Mouse (Mus musculus): ENCODE data around the gene Pbrm1.

The Pbrm1 gene

GRCm38 (mm10) chr14:31079313-31080028, 60.5 kb downstream of the Pbrm1 start:
- no peak for DNase-seq (ENCODE audit: low spot score)

- no peak for DNase-seq (ENCODE audit: low spot score)
Measured at GRCm38 (mm10) chr14:31081147-31081546, 62.2 kb downstream of the Pbrm1 start.

GRCm38 (mm10) chr14:31087433-31087832, 68.5 kb downstream of the Pbrm1 start:
- no peak for DNase-seq (ENCODE audit: low spot score)

GRCm38 (mm10) chr14:31088515-31088914, 69.6 kb downstream of the Pbrm1 start:
- no peak for DNase-seq (ENCODE audit: low spot score)

- no peak for DNase-seq (ENCODE audit: low spot score)
Measured at GRCm38 (mm10) chr14:31089918-31090317, 71.0 kb downstream of the Pbrm1 start.

GRCm38 (mm10) chr14:31105156-31105555, 86.2 kb downstream of the Pbrm1 start:
- no peak for DNase-seq (ENCODE audit: low spot score)

- no peak for DNase-seq (ENCODE audit: low spot score)
Measured at GRCm38 (mm10) chr14:31110613-31111012, 91.7 kb downstream of the Pbrm1 start.

- no peak for DNase-seq (ENCODE audit: low spot score)
Measured at GRCm38 (mm10) chr14:31112187-31112586, 93.2 kb downstream of the Pbrm1 start.

GRCm38 (mm10) chr14:31114011-31114410, 95.1 kb downstream of the Pbrm1 start:
- no peak for DNase-seq (ENCODE audit: low spot score)

GRCm38 (mm10) chr14:31115522-31115921, 96.6 kb downstream of the Pbrm1 start:
- DNase-seq (ENCODE audit: low spot score): no peak

GRCm38 (mm10) chr14:31125106-31126075, 106.5 kb downstream of the Pbrm1 start:
- DNase-seq (ENCODE audit: low spot score): no peak

- DNase-seq (ENCODE audit: low spot score): no peak
Measured at GRCm38 (mm10) chr14:31126826-31127225, 107.9 kb downstream of the Pbrm1 start.

GRCm38 (mm10) chr14:31128101-31128825, 109.3 kb downstream of the Pbrm1 start:
- DNase-seq (ENCODE audit: low spot score): peak; percentile 65

GRCm38 (mm10) chr14:31128826-31129219, 109.9 kb downstream of the Pbrm1 start, which contains the start of gene Smim4:
Gene Smim4 (minus strand): TSS chr14:31128956.
- peak; percentile 98 for DNase-seq (ENCODE audit: low spot score)

GRCm38 (mm10) chr14:31129326-31130235, 110.6 kb downstream of the Pbrm1 start:
- no peak for DNase-seq (ENCODE audit: low spot score)

GRCm38 (mm10) chr14:31130236-31131220, 111.6 kb downstream of the Pbrm1 start, which contains the start of gene Nt5dc2:
Gene Nt5dc2 (plus strand): TSS chr14:31131053.
- peak; percentile 62 for DNase-seq (ENCODE audit: low spot score)

- peak; percentile 10 for DNase-seq (ENCODE audit: low spot score)
Measured at GRCm38 (mm10) chr14:31131272-31131821, 112.4 kb downstream of the Pbrm1 start.

GRCm38 (mm10) chr14:31132031-31132430, 113.1 kb downstream of the Pbrm1 start:
- DNase-seq (ENCODE audit: low spot score): no peak

GRCm38 (mm10) chr14:31132491-31132975, 113.6 kb downstream of the Pbrm1 start:
- no peak for DNase-seq (ENCODE audit: low spot score)

Data from T-cell, adult 2 months (primary cell).